Mouse (Mus musculus): ENCODE measurements at regions not wholly inside any gene's neighbourhood (a gene's known extent, or its start where the extent isn't known, plus 50 kb on each side); places are given as distances from the start of the nearest gene placed in this dataset.
"Not testable (repeated sequence)": the region's sequence is repeated elsewhere in the genome, so short reads cannot be mapped to it uniquely, and the experiment has no call there.

- no peak for TF ChIP-seq NANOG (IDR thresholded peaks at IDR 0.05; ENCODE audit: borderline replicate concordance, low read length)
- TF ChIP-seq CTCF (conservative IDR thresholded peaks at IDR 0.05; ENCODE audit: low read length): no peak
- TF ChIP-seq POU5F1 (IDR thresholded peaks at IDR 0.05; ENCODE audit: borderline replicate concordance, low read length): no peak
- no peaks in the 10 kb centered on the region for H3K4me1 ChIP-seq (replicated peaks; ENCODE audit: low read depth, low read length)
These were observed 467.8 kb upstream of the Il1rapl1 start for GRCm38 (mm10) chrX:88583265-88583664.

GRCm38 (mm10) chrX:88582638-88583037 is 467.2 kb upstream of the Il1rapl1 start:
- Histone ChIP-seq H3K36me3 (ENCODE audit: insufficient read depth, low read length) (0 out of 2 replicates have a peak, but pooled peaks cover 9% of the 10 kb centered on the region), H3K9me3 (ENCODE audit: low read length) (peaks cover 34% of the 10 kb centered on the region), H3K4me3 (replicated peaks; ENCODE audit: low read length) (no peak overlapping the region), H3K4me1 (replicated peaks; ENCODE audit: low read depth, low read length) (no peaks in the 10 kb centered on the region), H3K27me3 (ENCODE audit: insufficient read depth, low read length) (no peaks in the 10 kb centered on the region)
- TF ChIP-seq NANOG (IDR thresholded peaks at IDR 0.05; ENCODE audit: borderline replicate concordance, low read length): peak; percentile 58
- no peak for TF ChIP-seq POU5F1 (IDR thresholded peaks at IDR 0.05; ENCODE audit: borderline replicate concordance, low read length)
- no peak for TF ChIP-seq CTCF (conservative IDR thresholded peaks at IDR 0.05; ENCODE audit: low read length)

More at GRCm38 (mm10) chrX:88583265-88583664, 467.8 kb upstream of the Il1rapl1 start:
- Histone ChIP-seq H3K4me3 (replicated peaks; ENCODE audit: low read length) (no peak overlapping the region), H3K27me3 (ENCODE audit: insufficient read depth, low read length) (no peaks in the 10 kb centered on the region), H3K36me3 (ENCODE audit: insufficient read depth, low read length) (0 out of 2 replicates have a peak, but pooled peaks cover 9% of the 10 kb centered on the region), H3K9me3 (ENCODE audit: low read length) (peaks cover 40% of the 10 kb centered on the region)

- peak; percentile 38; the same call in 1 of the 2 replicates for TF ChIP-seq NANOG (IDR thresholded peaks at IDR 0.05; ENCODE audit: borderline replicate concordance, low read length)
- H3K9me3 ChIP-seq (ENCODE audit: low read length): peaks cover 13% of the 10 kb centered on the region
- H3K27me3 ChIP-seq (ENCODE audit: insufficient read depth, low read length); H3K4me1 ChIP-seq (replicated peaks; ENCODE audit: low read depth, low read length); H3K36me3 ChIP-seq (ENCODE audit: insufficient read depth, low read length): not testable (repeated sequence)
- H3K4me3 ChIP-seq (replicated peaks; ENCODE audit: low read length): peak overlapping the region; percentile 68
These were observed 464.6 kb upstream of the Il1rapl1 start for GRCm38 (mm10) chrX:88580056-88580455.

Data from E14TG2a.4 (cell line).